Mouse (Mus musculus) adipocyte (in vitro differentiated cells): ENCODE data around the gene Fam240a.

Experiments used
- DNase-seq: peaks from one replicate; pipeline ENCODE4 v3.0.0-alpha.2; 2016; ENCODE audit warnings: low spot score

The Fam240a gene

GRCm38 (mm10) chr9:110945343-110945742 lies 28.7 kb upstream of the Fam240a start:
- no peak for DNase-seq

DNA sequence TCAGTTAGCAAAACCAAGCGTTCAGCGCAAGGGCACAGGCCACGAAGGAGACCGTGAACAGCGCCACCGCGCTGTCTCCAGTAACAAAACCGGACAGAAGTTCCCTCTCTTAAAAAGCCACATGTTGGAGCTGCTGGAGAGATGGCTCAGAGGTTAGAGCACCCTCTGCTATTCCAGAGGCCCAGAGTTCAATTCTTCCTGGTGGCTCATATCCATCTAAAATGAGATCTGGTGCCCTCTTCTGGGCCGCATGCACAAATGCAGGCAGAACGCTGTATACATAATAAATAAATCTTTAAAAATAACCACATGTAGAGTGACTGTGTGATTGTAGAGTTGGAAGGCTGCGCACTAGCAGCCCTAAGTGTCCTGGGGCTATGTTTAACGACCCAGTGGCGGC lies 27.6 kb upstream of the Fam240a start:
- peak; percentile 21 for DNase-seq

GRCm38 (mm10) chr9:110937506-110938490 lies 21.1 kb upstream of the Fam240a start:
- no peak for DNase-seq

GRCm38 (mm10) chr9:110935941-110936340 lies 19.3 kb upstream of the Fam240a start:
- DNase-seq: no peak

GRCm38 (mm10) chr9:110933850-110934437 lies 17.3 kb upstream of the Fam240a start:
- DNase-seq: no peak

GRCm38 (mm10) chr9:110931573-110931972 lies 14.9 kb upstream of the Fam240a start:
- peak; percentile 14 for DNase-seq

GRCm38 (mm10) chr9:110922759-110923158 lies 6.1 kb upstream of the Fam240a start:
- peak; percentile 70 for DNase-seq

DNA sequence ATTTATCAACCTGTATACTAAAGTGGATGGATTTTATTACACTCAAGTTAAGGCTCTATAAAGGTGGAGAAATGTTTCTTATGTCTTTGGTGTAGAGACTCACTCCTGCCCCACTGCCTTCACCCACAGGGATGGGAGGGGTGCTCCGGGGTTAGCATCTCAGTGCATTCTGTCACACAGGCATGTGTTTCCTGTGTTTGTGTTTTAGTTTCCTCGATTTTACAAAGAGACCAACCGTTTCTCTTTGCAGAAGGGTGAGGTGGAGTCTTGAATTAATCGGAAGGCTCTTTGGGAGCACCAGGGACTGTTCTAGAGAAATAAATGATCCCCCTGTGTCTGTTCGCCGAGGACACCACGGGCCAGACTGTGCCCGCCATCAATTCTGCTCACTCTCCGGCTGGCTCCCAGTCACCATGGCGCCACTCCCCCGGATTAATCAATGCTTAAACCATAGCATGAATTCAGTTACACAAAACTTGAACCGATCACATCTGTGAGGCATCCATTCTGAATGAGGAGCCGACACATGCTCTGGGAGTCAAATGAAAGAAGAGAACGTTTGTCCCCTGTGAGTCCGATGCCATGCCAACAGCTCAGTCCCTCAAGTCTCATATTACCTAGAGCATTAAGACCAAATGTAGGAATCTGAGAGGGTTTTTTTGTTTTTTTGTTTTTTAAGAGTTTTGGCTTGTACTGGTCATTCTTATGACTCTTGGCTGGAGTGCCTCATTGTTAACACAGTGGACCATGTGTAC lies 4.2 kb upstream of the Fam240a start:
- no peak for DNase-seq

GRCm38 (mm10) chr9:110915466-110915865 lies 1.2 kb downstream of the Fam240a start:
- DNase-seq: no peak

DNA sequence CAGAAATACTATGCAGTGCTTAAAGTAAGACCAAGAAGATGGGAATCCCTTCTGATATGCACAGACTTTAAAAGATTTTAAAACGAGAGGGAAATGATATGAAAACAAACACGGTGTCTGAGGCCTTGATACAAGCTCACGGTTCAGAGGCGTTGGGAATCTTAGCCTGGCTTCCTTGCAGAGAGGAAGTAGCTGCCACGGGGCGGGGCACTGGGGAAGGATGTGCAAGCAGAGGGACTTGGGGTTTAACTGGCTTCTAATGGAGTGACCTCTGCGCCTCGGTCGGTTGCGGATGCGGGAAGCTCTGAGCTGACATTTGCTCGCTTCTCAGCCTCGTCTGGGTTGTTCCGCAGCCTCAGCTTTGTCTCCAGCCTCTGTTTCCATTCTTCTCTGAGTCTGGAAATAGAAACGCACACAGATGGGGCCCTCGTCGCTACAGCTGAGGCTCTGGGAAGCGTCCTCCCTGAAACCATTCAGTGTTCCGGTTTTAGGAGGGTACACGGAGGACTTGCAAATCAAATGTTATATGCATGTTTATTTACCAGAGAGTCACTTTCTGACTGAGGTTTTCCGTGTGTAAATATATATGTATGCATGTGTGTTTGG lies 1.9 kb downstream of the Fam240a start:
- DNase-seq: no peak

- no peak for DNase-seq
Measured at GRCm38 (mm10) chr9:110909371-110909967, 7.2 kb downstream of the Fam240a start.

DNA sequence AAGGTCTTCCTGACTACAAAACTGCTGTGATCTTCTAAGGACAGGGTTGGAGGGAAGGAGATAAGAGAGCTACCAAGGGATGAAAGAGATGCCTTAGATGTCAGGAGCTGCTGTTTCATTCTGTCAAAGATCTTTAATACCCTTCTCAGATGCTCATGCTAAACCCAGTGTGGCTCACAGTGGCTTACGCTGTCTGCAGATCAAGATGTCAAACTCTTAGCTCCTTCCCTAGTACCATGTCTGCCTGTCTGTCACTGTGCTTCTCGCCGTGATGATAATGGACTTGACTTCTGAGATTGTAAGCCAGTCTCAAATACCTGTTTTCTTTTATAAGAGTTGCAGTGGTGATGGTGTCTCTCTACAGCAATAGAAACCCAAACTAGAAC lies 8.0 kb downstream of the Fam240a start:
- DNase-seq: no peak

DNA sequence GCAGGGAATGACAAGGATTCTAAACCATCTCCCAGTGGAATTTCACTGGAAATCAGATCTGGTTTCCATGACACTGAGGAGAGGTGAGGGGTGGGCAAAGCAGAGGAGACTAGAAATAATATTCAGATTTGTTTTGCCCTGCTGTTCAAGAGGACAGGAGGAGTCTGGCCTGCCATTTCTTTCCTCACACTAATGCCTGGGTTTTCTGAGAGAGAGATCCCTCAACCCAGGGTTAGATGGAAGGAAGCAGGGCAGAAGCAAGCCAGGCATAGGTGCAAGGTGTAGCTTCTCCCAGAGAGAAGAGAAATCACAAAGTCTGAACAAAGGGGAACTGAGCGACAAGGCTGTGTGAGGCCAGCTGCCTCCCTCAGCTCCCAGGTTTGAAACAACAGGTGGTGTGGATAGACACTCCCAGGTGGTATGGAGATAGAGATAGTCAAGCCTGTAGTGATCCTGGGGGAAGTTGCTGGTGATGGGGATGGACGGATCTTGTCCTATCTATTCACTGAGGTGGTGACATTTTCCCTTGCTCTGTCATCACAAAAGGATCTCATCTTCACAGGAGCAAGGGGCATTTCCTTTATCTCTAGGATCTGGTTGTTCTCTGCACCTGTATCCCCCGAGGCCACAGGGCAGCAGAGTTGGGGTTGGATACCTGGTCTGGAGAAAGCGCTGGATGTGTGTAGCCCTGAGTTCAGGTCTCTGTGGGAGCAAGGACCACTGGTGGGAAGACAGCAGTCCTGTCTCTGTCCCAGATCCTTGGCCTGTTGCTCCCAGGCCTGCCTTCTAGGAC lies 8.6 kb downstream of the Fam240a start:
- DNase-seq: no peak

DNA sequence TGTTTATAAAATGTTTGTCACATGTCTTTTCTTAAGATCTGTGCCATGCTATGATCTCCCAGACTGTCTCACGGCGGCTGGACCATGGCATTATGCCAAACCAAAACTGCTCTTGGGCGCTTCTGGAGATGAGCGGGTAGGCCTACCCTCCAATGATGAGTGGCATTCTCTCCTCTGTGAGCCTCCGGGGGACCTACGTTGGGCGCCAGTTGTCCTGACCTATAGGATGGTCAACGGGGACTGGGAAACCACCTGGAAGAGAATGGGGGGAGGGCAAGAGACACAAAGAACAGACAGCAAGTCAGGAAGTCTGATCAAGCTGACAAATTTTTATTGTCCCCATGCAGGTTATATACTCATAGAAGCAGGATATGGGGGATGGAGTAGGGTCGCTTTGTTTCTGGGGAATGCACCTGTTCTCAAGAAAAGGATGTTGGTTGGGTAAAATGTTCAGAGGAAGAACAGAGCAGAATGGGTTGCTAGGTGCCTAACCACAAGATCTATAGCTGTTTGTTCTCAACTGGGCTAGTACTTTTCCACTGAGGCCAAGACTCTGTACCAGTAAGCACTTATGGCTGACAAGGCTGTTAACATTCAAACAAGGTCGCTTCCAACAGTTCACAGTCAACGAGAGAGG lies 9.3 kb downstream of the Fam240a start:
- no peak for DNase-seq

GRCm38 (mm10) chr9:110902271-110902670 lies 14.4 kb downstream of the Fam240a start:
- DNase-seq: peak; percentile 57

DNA sequence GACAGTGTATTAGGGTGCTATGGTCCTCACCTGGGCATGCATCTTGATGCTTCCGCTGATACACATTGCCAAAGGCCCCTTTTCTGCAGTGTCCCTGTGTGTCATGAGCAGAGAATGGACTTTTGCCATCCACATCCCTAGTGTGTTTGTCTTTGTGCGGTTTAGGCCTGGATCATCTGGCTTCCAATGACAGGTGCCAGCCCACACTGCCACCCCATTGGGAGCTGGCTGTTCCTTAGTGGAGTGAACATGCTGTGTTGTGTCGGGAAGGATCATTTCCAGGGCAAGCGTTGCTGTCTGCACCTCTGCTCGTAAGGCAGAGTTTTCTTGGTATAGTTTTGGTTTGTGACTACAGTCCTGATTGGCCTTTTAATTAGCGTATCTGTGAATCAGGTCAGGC lies 15.5 kb downstream of the Fam240a start:
- DNase-seq: no peak

DNA sequence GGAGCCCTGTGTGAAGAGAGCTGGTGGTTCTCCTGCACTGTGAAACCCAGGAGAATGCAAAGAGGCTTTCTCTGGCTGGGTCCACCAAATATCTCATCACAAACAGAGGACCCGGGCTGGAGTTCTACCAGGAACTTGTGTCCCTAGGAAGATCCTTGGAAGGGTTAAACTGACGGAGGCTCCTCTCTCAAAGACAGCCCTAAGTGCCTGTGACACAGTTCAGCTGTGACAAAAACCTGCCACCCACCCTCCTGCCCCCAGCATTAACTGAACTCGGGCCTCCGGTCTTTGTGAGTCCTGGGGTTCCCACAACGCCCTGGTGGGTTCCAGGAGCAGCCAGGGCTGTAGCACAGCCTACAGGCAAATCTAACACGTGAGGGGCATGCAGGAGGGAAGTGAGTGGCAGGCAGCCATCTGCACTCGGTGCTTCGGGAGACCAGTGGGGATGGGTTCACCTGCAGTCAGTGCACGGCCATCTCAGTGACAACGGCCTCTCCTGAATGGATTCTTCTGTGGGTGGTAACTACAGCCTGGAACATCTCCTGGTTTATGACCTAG lies 17.1 kb downstream of the Fam240a start:
- DNase-seq: no peak

DNA sequence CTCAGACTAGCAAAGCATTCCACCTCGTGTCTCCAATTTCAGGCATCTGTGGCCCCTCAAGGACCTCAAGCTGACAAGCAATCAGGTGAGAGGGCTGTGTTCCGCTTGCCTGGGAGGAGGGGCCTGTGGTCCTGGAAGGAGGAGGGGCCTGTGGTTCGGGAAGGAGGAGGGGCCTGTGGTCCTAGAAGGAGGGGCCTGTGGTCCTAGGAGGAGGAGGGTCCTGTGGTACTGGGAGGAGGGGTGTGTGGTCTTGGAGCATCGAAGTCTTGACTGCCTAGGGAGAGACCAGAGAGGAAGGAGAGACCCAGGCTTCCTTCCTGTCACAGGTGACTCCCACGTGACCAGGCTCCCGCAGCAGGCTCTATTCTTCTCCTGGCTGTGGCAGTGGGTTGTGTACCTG lies 20.1 kb downstream of the Fam240a start:
- DNase-seq: no peak

GRCm38 (mm10) chr9:110895994-110896393 lies 20.7 kb downstream of the Fam240a start:
- no peak for DNase-seq

DNA sequence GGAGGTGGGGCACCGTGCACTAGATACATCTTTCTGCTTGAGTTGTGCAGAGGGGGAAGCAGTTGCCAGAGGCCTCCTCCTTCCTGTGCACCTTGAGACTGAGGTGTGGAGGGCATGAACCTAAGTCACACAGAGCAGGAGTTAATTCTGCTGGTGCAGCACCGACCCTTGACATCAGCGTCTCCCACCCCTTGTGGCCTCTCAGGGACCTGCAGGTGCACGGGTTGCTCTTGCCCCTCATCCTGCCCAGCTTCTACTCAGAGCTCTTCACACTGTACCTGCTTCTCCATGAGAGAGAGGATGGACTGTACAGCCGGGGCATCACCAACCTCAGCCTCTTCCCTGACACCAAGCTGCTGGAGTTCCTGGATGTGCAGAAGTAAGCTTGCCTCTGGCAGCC lies 21.2 kb downstream of the Fam240a start:
- DNase-seq: no peak
